ENCODE assay signal across 8 mouse cellular contexts in the genomic region with DNA sequence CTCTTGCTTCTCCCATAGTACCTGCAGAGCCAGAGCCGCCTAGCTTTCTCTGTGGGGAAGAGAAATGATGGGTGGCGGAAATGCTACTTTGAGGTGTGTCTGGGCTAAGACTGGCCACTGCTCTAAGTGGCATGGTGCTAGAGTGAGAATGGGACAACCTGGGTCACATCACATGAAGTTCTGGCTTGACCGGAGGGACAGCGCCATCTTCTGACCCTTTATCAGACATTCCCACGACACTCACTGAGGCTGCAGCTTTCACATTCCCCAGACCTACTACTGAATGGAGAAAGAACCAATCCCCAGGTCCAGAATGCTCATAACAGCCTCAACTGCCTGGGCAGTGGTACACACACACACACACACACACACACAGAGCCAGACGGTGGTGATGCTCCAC. TPM values are rescaled to one million over a fixed set of nuclear protein-coding genes. Genes with fewer than 3 reads are reported as not detected.
A peak's percentile ranks its signal among the peaks of the same experiment; 100 is the strongest.
DNase-seq lines count a peak whose midpoint lies in the region; ATAC-seq and TF ChIP-seq lines count a peak whose summit lies in the region.

No protein-coding gene starts in this region.

- TF ChIP-seq RAD21 in MEL (IDR thresholded peaks at IDR 0.05; ENCODE audit: low read depth, low read length): peak; percentile 62

- no peak overlapping the region for H3K27ac ChIP-seq in hindbrain, embryonic 15.5 days (replicated peaks)
- no peak overlapping the region for H3K27ac ChIP-seq in hindbrain, embryonic 13.5 days
- no peak overlapping the region for H3K27ac ChIP-seq in MEL (ENCODE audit: control insufficient read depth, low read depth, low read length)

- peak; percentile 54 for DNase-seq in MEL (ENCODE audit: low read depth, low spot score)
- peak; percentile 57 to 74 for DNase-seq in kidney, postnatal 4 days
- no peak for DNase-seq in left cerebral cortex, postnatal 36 days (ENCODE audit: low spot score in 2 of 2)
- DNase-seq in ovary, postnatal 14 days (ENCODE audit: low spot score): no peak

- H3K36me3 ChIP-seq in hindbrain, embryonic 15.5 days: peaks cover 19% of the 10 kb centered on the region
- H3K36me3 ChIP-seq in hindbrain, embryonic 13.5 days: peaks cover 21% of the 10 kb centered on the region
- peaks cover 4 to 11% of the 10 kb centered on the region in 2 experiments for H3K36me3 ChIP-seq in MEL (ENCODE audit: control insufficient read depth in 1 of 2, insufficient read depth in 2 of 2, low read length in 2 of 2)
- peaks cover 16% of the 10 kb centered on the region for H3K36me3 ChIP-seq in myocyte (ENCODE audit: control insufficient read depth, insufficient read depth)

- no peak overlapping the region for H3K9ac ChIP-seq in hindbrain, embryonic 15.5 days
- no peak overlapping the region for H3K9ac ChIP-seq in hindbrain, embryonic 13.5 days
- H3K9ac ChIP-seq in MEL (ENCODE audit: control insufficient read depth, low read depth, low read length, poor library complexity, severe bottlenecking): no peak overlapping the region

- ATAC-seq in hindbrain, embryonic 15.5 days (ENCODE audit: low FRiP score, low read depth): peak; percentile 4; the same call in 1 of the 2 replicates
- no peak for ATAC-seq in hindbrain, embryonic 13.5 days (ENCODE audit: low FRiP score)
- ATAC-seq in common myeloid progenitor, adult 5-6 weeks (replicated peaks; ENCODE audit: low read depth, poor library complexity, severe bottlenecking): peak; percentile 52

- intact Hi-C loops in left cerebral cortex, postnatal 36 days (cut with DNase I): no loop called here

- H3K4me1 ChIP-seq in hindbrain, embryonic 15.5 days (replicated peaks): peaks cover 25% of the 10 kb centered on the region
- peaks cover 26% of the 10 kb centered on the region for H3K4me1 ChIP-seq in hindbrain, embryonic 13.5 days (replicated peaks)
- H3K4me1 ChIP-seq in MEL (ENCODE audit: control insufficient read depth in 1 of 2, insufficient read depth in 2 of 2, low read length in 2 of 2): peaks cover 0 to under 1% of the 10 kb centered on the region in 2 experiments; a peak in 2 of 4 replicates

- 40% methylated on average over 6 of the region's 6 CpGs for whole genome bisulfite sequencing in hindbrain, embryonic 15.5 days
- WGBS in hindbrain, embryonic 13.5 days: 33% methylated on average over 6 of the region's 6 CpGs

- H3K9me3 ChIP-seq in hindbrain, embryonic 15.5 days: no peaks in the 10 kb centered on the region
- H3K9me3 ChIP-seq in hindbrain, embryonic 13.5 days: no peaks in the 10 kb centered on the region
- H3K9me3 ChIP-seq in MEL (replicated peaks; ENCODE audit: insufficient read depth, low read length): no peaks in the 10 kb centered on the region

- TF ChIP-seq EP300 in MEL (IDR thresholded peaks at IDR 0.05; ENCODE audit: low read depth in 1 of 2, low read length in 2 of 2): no peak

- TF ChIP-seq POLR2A in MEL (IDR thresholded peaks at IDR 0.05; ENCODE audit: control insufficient read depth in 1 of 2, insufficient read depth in 1 of 2, low read depth in 1 of 2, low read length in 2 of 2, poor library complexity in 1 of 2) (no peak), myocyte (IDR thresholded peaks at IDR 0.05; ENCODE audit: insufficient read length, low read depth) (no peak)

- H3K27me3 ChIP-seq in hindbrain, embryonic 15.5 days: no peaks in the 10 kb centered on the region
- H3K27me3 ChIP-seq in hindbrain, embryonic 13.5 days: 0 out of 2 replicates have a peak, but pooled peaks cover 2% of the 10 kb centered on the region
- H3K27me3 ChIP-seq in MEL (ENCODE audit: control insufficient read depth in 1 of 2, insufficient read depth in 2 of 2, low read length in 2 of 2) (no peaks in the 10 kb centered on the region), myocyte (ENCODE audit: control insufficient read depth, insufficient read depth, insufficient read length) (no peaks in the 10 kb centered on the region)

- H3K79me2 ChIP-seq in MEL (ENCODE audit: control insufficient read depth, insufficient read depth, low read length, poor library complexity) (peaks cover 3% of the 10 kb centered on the region), myocyte (ENCODE audit: control insufficient read depth, insufficient read depth) (peaks cover 17% of the 10 kb centered on the region)

- H3K4me2 ChIP-seq in hindbrain, embryonic 15.5 days: no peak overlapping the region
- no peak overlapping the region for H3K4me2 ChIP-seq in hindbrain, embryonic 13.5 days
- H3K4me2 ChIP-seq in myocyte (ENCODE audit: low read depth): no peak overlapping the region

- H3ac ChIP-seq in myocyte (ENCODE audit: control insufficient read depth, insufficient read length): no peak overlapping the region

- peak; percentile 51 to 68 (median 66) for TF ChIP-seq CTCF in MEL (IDR thresholded peaks at IDR 0.05 in 2 of 3, conservative IDR thresholded peaks at IDR 0.05 in 1 of 3; ENCODE audit: control insufficient read depth in 1 of 3, insufficient read depth in 1 of 3, low read depth in 2 of 3, low read length in 3 of 3, poor library complexity in 1 of 3, severe bottlenecking in 1 of 3)

- H3K4me3 ChIP-seq in hindbrain, embryonic 15.5 days: no peak overlapping the region
- H3K4me3 ChIP-seq in hindbrain, embryonic 13.5 days: no peak overlapping the region
- H3K4me3 ChIP-seq in MEL (ENCODE audit: control insufficient read depth in 1 of 2, insufficient read depth in 1 of 2, low read depth in 2 of 2, low read length in 2 of 2) (no peak overlapping the region), myocyte (no peak overlapping the region)

TF ChIP-seq in MEL, 35 proteins besides CTCF, POLR2A, EP300 and RAD21 (continues in another document):
- TF ChIP-seq TAL1 (IDR thresholded peaks at IDR 0.05; ENCODE audit: low read length) (no peak), POLR2AphosphoS5 (IDR thresholded peaks at IDR 0.05; ENCODE audit: borderline replicate concordance, low read depth, low read length) (peak; percentile 94; the same call in 1 of the 2 replicates), RCOR1 (IDR thresholded peaks at IDR 0.05; ENCODE audit: low read depth, low read length) (no peak), E2F4 (IDR thresholded peaks at IDR 0.05; ENCODE audit: borderline replicate concordance, low read depth, low read length) (no peak)

TF ChIP-seq in myocyte, 11 proteins besides CTCF, POLR2A, EP300 and RAD21 (continues in another document):
- TF ChIP-seq TCF12 (IDR thresholded peaks at IDR 0.05; ENCODE audit: insufficient read depth, poor library complexity, severe bottlenecking) (no peak), TCF3 (IDR thresholded peaks at IDR 0.05; ENCODE audit: insufficient read length, low read depth) (no peak), POLR2AphosphoS2 (IDR thresholded peaks at IDR 0.05; ENCODE audit: insufficient read length, low read depth) (peak; percentile 26), SRF (IDR thresholded peaks at IDR 0.05; ENCODE audit: control insufficient read depth, insufficient read length, low read depth) (no peak)

RNA-seq across cellular contexts. Expression of a gene that starts 5.6 kb away (rescaled TPM):
- polyA plus RNA-seq in hindbrain, embryonic 15.5 days (2015; fragmentation: Nextera tagmentation; extraction: Ambion mirVana): 62.5 and 70.9 TPM in 2 replicates
- 64.3 and 65.5 TPM in 2 replicates for polyA plus RNA-seq in hindbrain, embryonic 13.5 days (2015; fragmentation: Nextera tagmentation; extraction: Ambion mirVana)
- 253 and 322 TPM in 2 replicates for total RNA-seq in MEL (2012; rRNA removed)
- polyA plus RNA-seq in MEL (2012; ENCODE audit: insufficient read depth in 1 of 2, insufficient read length in 2 of 2, low read depth in 1 of 2, low replicate concordance in 2 of 2, missing spikeins in 1 of 2): 100 to 1,000 TPM in 1 of 2 experiments, not detected in 1; 326 TPM
- 34.6 and 43.6 TPM in 2 replicates for total RNA-seq in common myeloid progenitor, adult 5-6 weeks (2017)
- polyA plus RNA-seq in myocyte (2012; fragmentation: generic; extraction: Trizol): 172 TPM
- 10 to 100 TPM; 15.8 to 18.6 TPM for total RNA-seq in left cerebral cortex, postnatal 36 days (2021)

RNA-seq across cellular contexts. Expression of a gene that starts 9.7 kb away (rescaled TPM):
- 1,686 and 1,716 TPM in 2 replicates for polyA plus RNA-seq in hindbrain, embryonic 15.5 days (2015; fragmentation: Nextera tagmentation; extraction: Ambion mirVana)
- 2,444 and 2,571 TPM in 2 replicates for polyA plus RNA-seq in hindbrain, embryonic 13.5 days (2015; fragmentation: Nextera tagmentation; extraction: Ambion mirVana)
- 451 and 498 TPM in 2 replicates for total RNA-seq in MEL (2012; rRNA removed)
- polyA plus RNA-seq in MEL (2012; ENCODE audit: insufficient read depth in 1 of 2, insufficient read length in 2 of 2, low read depth in 1 of 2, low replicate concordance in 2 of 2, missing spikeins in 1 of 2) (100 to 1,000 TPM in 1 of 2 experiments, 10 to 100 TPM in 1; 96.6 to 767 TPM), myocyte (2012; fragmentation: generic; extraction: Trizol) (502 TPM)
- total RNA-seq in common myeloid progenitor, adult 5-6 weeks (2017): 867 and 869 TPM in 2 replicates
- 100 to 1,000 TPM; 253 to 254 TPM for total RNA-seq in left cerebral cortex, postnatal 36 days (2021)

RNA-seq across cellular contexts. Expression of a gene that starts 12.0 kb away (rescaled TPM):
- polyA plus RNA-seq in hindbrain, embryonic 15.5 days (2015; fragmentation: Nextera tagmentation; extraction: Ambion mirVana): 32.1 and 37.0 TPM in 2 replicates
- polyA plus RNA-seq in hindbrain, embryonic 13.5 days (2015; fragmentation: Nextera tagmentation; extraction: Ambion mirVana): 33.8 and 37.1 TPM in 2 replicates
- total RNA-seq in MEL (2012; rRNA removed): 21.7 and 24.0 TPM in 2 replicates
- polyA plus RNA-seq in MEL (2012; ENCODE audit: insufficient read depth in 1 of 2, insufficient read length in 2 of 2, low read depth in 1 of 2, low replicate concordance in 2 of 2, missing spikeins in 1 of 2): 10 to 100 TPM in 1 of 2 experiments, not detected in 1; 42.3 TPM
- total RNA-seq in common myeloid progenitor, adult 5-6 weeks (2017): 15.8 and 28.5 TPM in 2 replicates
- 15.3 TPM for polyA plus RNA-seq in myocyte (2012; fragmentation: generic; extraction: Trizol)
- total RNA-seq in left cerebral cortex, postnatal 36 days (2021): 10 to 100 TPM; 18.9 to 27.0 TPM

RNA-seq across cellular contexts. Expression of a gene that starts 43.6 kb away (rescaled TPM):
- 1.7 and 1.9 TPM in 2 replicates for polyA plus RNA-seq in hindbrain, embryonic 15.5 days (2015; fragmentation: Nextera tagmentation; extraction: Ambion mirVana)
- polyA plus RNA-seq in hindbrain, embryonic 13.5 days (2015; fragmentation: Nextera tagmentation; extraction: Ambion mirVana): 0.88 and 1.3 TPM in 2 replicates
- total RNA-seq in MEL (2012; rRNA removed): 0.39 and 0.69 TPM in 2 replicates
- polyA plus RNA-seq in MEL (2012; ENCODE audit: insufficient read depth in 1 of 2, insufficient read length in 2 of 2, low read depth in 1 of 2, low replicate concordance in 2 of 2, missing spikeins in 1 of 2): under 1 TPM in 1 of 2 experiments, not detected in 1; 0.85 TPM
- total RNA-seq in common myeloid progenitor, adult 5-6 weeks (2017): 0.29 and 5.1 TPM in 2 replicates
- 1.2 TPM for polyA plus RNA-seq in myocyte (2012; fragmentation: generic; extraction: Trizol)
- total RNA-seq in left cerebral cortex, postnatal 36 days (2021): 1 to 10 TPM; 5.1 to 7.3 TPM

RNA-seq across cellular contexts. Expression of a gene that starts 59.7 kb away (rescaled TPM):
- 1.0 and 1.6 TPM in 2 replicates for polyA plus RNA-seq in hindbrain, embryonic 15.5 days (2015; fragmentation: Nextera tagmentation; extraction: Ambion mirVana)
- 1.5 and 2.0 TPM in 2 replicates for polyA plus RNA-seq in hindbrain, embryonic 13.5 days (2015; fragmentation: Nextera tagmentation; extraction: Ambion mirVana)
- 146 and 176 TPM in 2 replicates for total RNA-seq in MEL (2012; rRNA removed)
- polyA plus RNA-seq in MEL (2012; ENCODE audit: insufficient read depth in 1 of 2, insufficient read length in 2 of 2, low read depth in 1 of 2, low replicate concordance in 2 of 2, missing spikeins in 1 of 2) (100 to 1,000 TPM in 1 of 2 experiments, not detected in 1; 115 TPM), myocyte (2012; fragmentation: generic; extraction: Trizol) (9.1 TPM)
- 29.7 and 29.9 TPM in 2 replicates for total RNA-seq in common myeloid progenitor, adult 5-6 weeks (2017)
- 1 to 10 TPM in 1 of 2 experiments, under 1 TPM in 1; 0.93 to 1.0 TPM for total RNA-seq in left cerebral cortex, postnatal 36 days (2021)

Comparison
In these comparisons a context has a peak if more than half of its experiments do, and no peak if none do; other contexts are left out.
1. DNase-seq: peak in MEL (single experiment) and kidney, postnatal 4 days (2 of 2); none in left cerebral cortex, postnatal 36 days (0 of 2) and ovary, postnatal 14 days (single experiment).